Mouse (Mus musculus): Measurements from ENCODE around the gene Nthl1. TPM values are rescaled to one million over a fixed set of nuclear protein-coding genes. Genes with fewer than 3 reads are reported as not detected.

Nthl1 gene
- polyA plus RNA-seq, 1 experiment from 2014 or later, result 15.6 TPM

- 86% methylated on average over 4 of the region's 4 CpGs for WGBS
- H3K9me3 ChIP-seq, result no peaks in the 10 kb centered on the region
- H3K4me1 ChIP-seq (replicated peaks), result peaks cover 31% of the 10 kb centered on the region
Measured at GRCm38 (mm10) chr17:24635024-24635423, 2.5 kb downstream of the Nthl1 start.

GRCm38 (mm10) chr17:24635694-24636093, 3.2 kb downstream of the Nthl1 start:
- H3K9me3 ChIP-seq, result no peaks in the 10 kb centered on the region
- H3K4me3 ChIP-seq (replicated peaks), result no peak overlapping the region
- WGBS, result 92% methylated on average over 5 of the region's 5 CpGs
- H3K4me2 ChIP-seq (replicated peaks), result no peak overlapping the region
- H3K36me3 ChIP-seq, result peaks cover 5% of the 10 kb centered on the region; the same call in 1 of the 2 replicates
- H3K9ac ChIP-seq, result no peak overlapping the region
- no peak overlapping the region for H3K27ac ChIP-seq
- no peaks in the 10 kb centered on the region for H3K27me3 ChIP-seq (replicated peaks)
- ATAC-seq, result no peak
- peaks cover 34% of the 10 kb centered on the region for H3K4me1 ChIP-seq (replicated peaks)

More at GRCm38 (mm10) chr17:24635024-24635423, 2.5 kb downstream of the Nthl1 start:
- no peak overlapping the region for H3K9ac ChIP-seq
- no peak overlapping the region for H3K27ac ChIP-seq
- H3K4me2 ChIP-seq (replicated peaks), result no peak overlapping the region
- no peaks in the 10 kb centered on the region for H3K27me3 ChIP-seq (replicated peaks)
- no peak overlapping the region for H3K4me3 ChIP-seq (replicated peaks)
- peaks cover 2% of the 10 kb centered on the region; the same call in 1 of the 2 replicates for H3K36me3 ChIP-seq
- ATAC-seq, result no peak

- H3K9ac ChIP-seq, result no peak overlapping the region
- no peak overlapping the region for H3K4me2 ChIP-seq (replicated peaks)
- no peaks in the 10 kb centered on the region for H3K9me3 ChIP-seq
- H3K4me3 ChIP-seq (replicated peaks), result no peak overlapping the region
- no peak for ATAC-seq
- peaks cover 6% of the 10 kb centered on the region; the same call in 1 of the 2 replicates for H3K36me3 ChIP-seq
- H3K27me3 ChIP-seq (replicated peaks), result no peaks in the 10 kb centered on the region
- no peak overlapping the region for H3K27ac ChIP-seq
- 75% methylated on average over 5 of the region's 5 CpGs for WGBS
- peaks cover 29% of the 10 kb centered on the region for H3K4me1 ChIP-seq (replicated peaks)
Measured at GRCm38 (mm10) chr17:24636781-24637481, 4.5 kb downstream of the Nthl1 start.

GRCm38 (mm10) chr17:24638214-24638613, 5.7 kb downstream of the Nthl1 start:
- 78% methylated on average over 4 of the region's 4 CpGs for WGBS
- H3K9me3 ChIP-seq, result no peaks in the 10 kb centered on the region
- peaks cover 6% of the 10 kb centered on the region; the same call in 1 of the 2 replicates for H3K36me3 ChIP-seq
- H3K9ac ChIP-seq, result no peak overlapping the region
- H3K27ac ChIP-seq, result peak overlapping the region; percentile 59
- no peak overlapping the region for H3K4me3 ChIP-seq (replicated peaks)
- no peak for ATAC-seq
- peaks cover 24% of the 10 kb centered on the region for H3K4me1 ChIP-seq (replicated peaks)
- no peak overlapping the region for H3K4me2 ChIP-seq (replicated peaks)
- H3K27me3 ChIP-seq (replicated peaks), result no peaks in the 10 kb centered on the region

- H3K4me1 ChIP-seq (replicated peaks), result peaks cover 22% of the 10 kb centered on the region
- no peak overlapping the region for H3K4me3 ChIP-seq (replicated peaks)
- H3K36me3 ChIP-seq, result peaks cover 6% of the 10 kb centered on the region; the same call in 1 of the 2 replicates
- H3K27ac ChIP-seq, result peak overlapping the region; percentile 89
- 53% methylated on average over 9 of the region's 9 CpGs for WGBS
- peak overlapping the region; percentile 26; the same call in 1 of the 2 replicates for H3K9ac ChIP-seq
- no peaks in the 10 kb centered on the region for H3K9me3 ChIP-seq
- H3K27me3 ChIP-seq (replicated peaks), result no peaks in the 10 kb centered on the region
- ATAC-seq, result peak; percentile 81
- H3K4me2 ChIP-seq (replicated peaks), result no peak overlapping the region
Measured at GRCm38 (mm10) chr17:24638840-24639239, 6.4 kb downstream of the Nthl1 start.

GRCm38 (mm10) chr17:24639571-24639988, 7.1 kb downstream of the Nthl1 start:
- peak overlapping the region; percentile 89 for H3K27ac ChIP-seq
- H3K4me2 ChIP-seq (replicated peaks), result no peak overlapping the region
- peak overlapping the region; percentile 26; the same call in 1 of the 2 replicates for H3K9ac ChIP-seq
- no peak overlapping the region for H3K4me3 ChIP-seq (replicated peaks)
- 0 out of 2 replicates have a peak, but pooled peaks have one; percentile 11 for ATAC-seq
- peaks cover 27% of the 10 kb centered on the region for H3K4me1 ChIP-seq (replicated peaks)
- 60% methylated on average over 5 of the region's 5 CpGs for WGBS
- no peaks in the 10 kb centered on the region for H3K27me3 ChIP-seq (replicated peaks)
- H3K36me3 ChIP-seq, result peaks cover 6% of the 10 kb centered on the region; the same call in 1 of the 2 replicates
- no peaks in the 10 kb centered on the region for H3K9me3 ChIP-seq

GRCm38 (mm10) chr17:24640119-24640518, 7.6 kb downstream of the Nthl1 start:
- ATAC-seq, result no peak
- H3K27me3 ChIP-seq (replicated peaks), result no peaks in the 10 kb centered on the region
- 91% methylated on average over 7 of the region's 7 CpGs for WGBS
- no peak overlapping the region for H3K4me2 ChIP-seq (replicated peaks)
- H3K9ac ChIP-seq, result no peak overlapping the region
- H3K4me3 ChIP-seq (replicated peaks), result no peak overlapping the region
- H3K9me3 ChIP-seq, result no peaks in the 10 kb centered on the region
- peaks cover 6% of the 10 kb centered on the region; the same call in 1 of the 2 replicates for H3K36me3 ChIP-seq
- H3K4me1 ChIP-seq (replicated peaks), result peaks cover 29% of the 10 kb centered on the region
- peak overlapping the region; percentile 89 for H3K27ac ChIP-seq

- ATAC-seq, result no peak
- Histone ChIP-seq H3K4me2 (replicated peaks) (no peak overlapping the region), H3K4me3 (replicated peaks) (no peak overlapping the region), H3K27ac (peak overlapping the region; percentile 89; the same call in 1 of the 2 replicates), H3K36me3 (peaks cover 6% of the 10 kb centered on the region; the same call in 1 of the 2 replicates), H3K9ac (no peak overlapping the region), H3K4me1 (replicated peaks) (peaks cover 32% of the 10 kb centered on the region), H3K9me3 (no peaks in the 10 kb centered on the region), H3K27me3 (replicated peaks) (no peaks in the 10 kb centered on the region)
- WGBS, result 94% methylated on average over 15 of the region's 15 CpGs
Measured at GRCm38 (mm10) chr17:24640581-24640980, 8.1 kb downstream of the Nthl1 start.

- ATAC-seq, result no peak
- Histone ChIP-seq H3K36me3 (peaks cover 6% of the 10 kb centered on the region; the same call in 1 of the 2 replicates), H3K27me3 (replicated peaks) (no peaks in the 10 kb centered on the region), H3K27ac (no peak overlapping the region), H3K4me2 (replicated peaks) (no peak overlapping the region), H3K4me3 (replicated peaks) (no peak overlapping the region), H3K4me1 (replicated peaks) (peaks cover 32% of the 10 kb centered on the region), H3K9me3 (no peaks in the 10 kb centered on the region), H3K9ac (no peak overlapping the region)
- WGBS, result 92% methylated on average over 14 of the region's 14 CpGs
Measured at GRCm38 (mm10) chr17:24641944-24642343, 9.5 kb downstream of the Nthl1 start.

- Histone ChIP-seq H3K27ac (no peak overlapping the region), H3K4me3 (replicated peaks) (no peak overlapping the region), H3K4me2 (replicated peaks) (no peak overlapping the region), H3K9me3 (no peaks in the 10 kb centered on the region), H3K9ac (no peak overlapping the region), H3K36me3 (peaks cover 6% of the 10 kb centered on the region; the same call in 1 of the 2 replicates), H3K27me3 (replicated peaks) (no peaks in the 10 kb centered on the region), H3K4me1 (replicated peaks) (peaks cover 32% of the 10 kb centered on the region)
- WGBS, result 74% methylated on average over 6 of the region's 6 CpGs
- no peak for ATAC-seq
Measured at GRCm38 (mm10) chr17:24642791-24643343, 10.4 kb downstream of the Nthl1 start.

- H3K36me3 ChIP-seq, result peaks cover 6% of the 10 kb centered on the region; the same call in 1 of the 2 replicates
- no peaks in the 10 kb centered on the region for H3K9me3 ChIP-seq
- H3K4me3 ChIP-seq (replicated peaks), result no peak overlapping the region
- H3K4me1 ChIP-seq (replicated peaks), result peaks cover 39% of the 10 kb centered on the region
- H3K27me3 ChIP-seq (replicated peaks), result no peaks in the 10 kb centered on the region
- H3K9ac ChIP-seq, result 0 out of 2 replicates have a peak overlapping the region, but pooled peaks have one; percentile 13
- H3K27ac ChIP-seq, result peak overlapping the region; percentile 81
- H3K4me2 ChIP-seq (replicated peaks), result peak overlapping the region; percentile 24; the same call in 1 of the 2 replicates
- WGBS, result 32% methylated on average over 7 of the region's 7 CpGs
- ATAC-seq, result peak; percentile 52
Measured at GRCm38 (mm10) chr17:24644030-24644715, 11.7 kb downstream of the Nthl1 start.

All from intestine, embryonic 15.5 days (tissue).